Mouse (Mus musculus) lung, embryonic 14.5 days (tissue): Measurements from ENCODE around the gene Prpf18. TPM values are rescaled to one million over a fixed set of nuclear protein-coding genes. Genes with fewer than 3 reads are reported as not detected.
A peak's percentile ranks its signal among the peaks of the same experiment; 100 is the strongest.
"Not testable (repeated sequence)": the region's sequence is repeated elsewhere in the genome, so short reads cannot be mapped to it uniquely, and the experiment has no call there.

Experiments
- ATAC-seq: fragments of 200-750 bp; cut with Nextera tagmentation; 2 replicates; pipeline ENCODE4 v1.8.0; 2017; ENCODE audit warnings: mild to moderate bottlenecking, moderate TSS enrichment, moderate library complexity; ENCODE audit not compliant: insufficient read depth
- DNase-seq: peaks from one replicate; pipeline ENCODE4 v3.0.0-alpha.2; 2015
- H3K27ac ChIP-seq: fragments of 300-500 bp; sonication (generic); 2 replicates; pipeline ENCODE4 v1.5.1; 2014; ENCODE audit warnings: low read depth, mild to moderate bottlenecking, moderate library complexity
- H3K27me3 ChIP-seq: fragments of 300-500 bp; sonication (generic); 2 replicates; pipeline ENCODE4 v1.6.1; 2014; ENCODE audit warnings: low read length, control low read depth; ENCODE audit not compliant: insufficient read depth
- H3K36me3 ChIP-seq: fragments of 300-500 bp; sonication (generic); 2 replicates; pipeline ENCODE4 v1.6.1; 2014; ENCODE audit warnings: control low read depth; ENCODE audit not compliant: insufficient read depth
- H3K4me1 ChIP-seq: fragments of 300-500 bp; sonication (generic); 2 replicates; pipeline ENCODE4 v1.6.1; 2014; ENCODE audit warnings: antibody characterized with exemption, control low read depth; ENCODE audit not compliant: insufficient read depth
- H3K4me2 ChIP-seq: fragments of 300-500 bp; sonication (generic); 2 replicates; pipeline ENCODE4 v1.6.1; 2014; ENCODE audit warnings: mild to moderate bottlenecking
- H3K4me3 ChIP-seq: fragments of 300-500 bp; sonication (generic); 2 replicates; pipeline ENCODE4 v1.5.1; 2014; ENCODE audit warnings: low read depth, low read length
- H3K9ac ChIP-seq: fragments of 300-500 bp; sonication (generic); 2 replicates; pipeline ENCODE4 v1.6.1; 2014
- H3K9me3 ChIP-seq: fragments of 300-500 bp; sonication (generic); 2 replicates; pipeline ENCODE4 v1.6.1; 2016; ENCODE audit warnings: low read depth, low read length, control low read depth
- CTCF ChIP-seq: IDR thresholded peaks from 2 replicates; pipeline ENCODE4 v1.5.1; 2016; ENCODE audit warnings: antibody characterized with exemption, low read depth
- WGBS: fragments of 180-500 bp; shearing (Covaris S2); extraction: QIAGEN DNeasy Blood & Tissue Kit; methylation state at CpG from one replicate; pipeline ENCODE4 v1.1.7; 2014; 5-methylcytosine and 5-hydroxymethylcytosine counted together
- polyA plus RNA-seq: library from polyadenylated mRNA; unstranded; fragments of >200 nt; fragmentation: Nextera tagmentation; extraction: Ambion mirVana; gene quantifications from 2 replicates; pipeline ENCODE4 v1.2.1, GENCODE M21; 2014

Prpf18 gene
- polyA plus RNA-seq, 1 experiment from 2014 or later, result 35.5 TPM

GRCm38 (mm10) chr2:4626911-4627310, 25.0 kb downstream of the Prpf18 start:
- no peak; the same call in 1 of the 2 replicates for ATAC-seq
- peaks cover 31% of the 10 kb centered on the region for H3K36me3 ChIP-seq
- TF ChIP-seq CTCF, result no peak

GRCm38 (mm10) chr2:4621471-4621985, 30.4 kb downstream of the Prpf18 start:
- H3K27ac ChIP-seq, result peak overlapping the region; percentile 72; the same call in 1 of the 2 replicates
- no peaks in the 10 kb centered on the region for H3K9me3 ChIP-seq
- no peak overlapping the region for H3K4me3 ChIP-seq
- peaks cover 17% of the 10 kb centered on the region for H3K36me3 ChIP-seq
- no peak for TF ChIP-seq CTCF
- peak overlapping the region; percentile 16; the same call in 1 of the 2 replicates for H3K9ac ChIP-seq
- no peaks in the 10 kb centered on the region for H3K27me3 ChIP-seq
- DNase-seq, result no peak
- 68% methylated on average over 3 of the region's 3 CpGs for WGBS
- H3K4me2 ChIP-seq, result no peak overlapping the region
- H3K4me1 ChIP-seq, result no peaks in the 10 kb centered on the region
- peak; percentile 11; the same call in 1 of the 2 replicates for ATAC-seq

More at GRCm38 (mm10) chr2:4626911-4627310, 25.0 kb downstream of the Prpf18 start:
- Histone ChIP-seq H3K4me3 (no peak overlapping the region), H3K4me1 (no peaks in the 10 kb centered on the region), H3K27ac (no peak overlapping the region), H3K4me2 (no peak overlapping the region), H3K9me3 (no peaks in the 10 kb centered on the region), H3K9ac (no peak overlapping the region), H3K27me3 (no peaks in the 10 kb centered on the region)
- 64% methylated on average over 3 of the region's 3 CpGs for WGBS
- peak; percentile 25 for DNase-seq

GRCm38 (mm10) chr2:4620640-4621401, 31.1 kb downstream of the Prpf18 start:
- WGBS, result 58% methylated on average over 12 of the region's 12 CpGs
- peak; percentile 60 for ATAC-seq
- H3K4me1 ChIP-seq, result no peaks in the 10 kb centered on the region
- H3K36me3 ChIP-seq, result peaks cover 17% of the 10 kb centered on the region
- no peak for TF ChIP-seq CTCF
- peak overlapping the region; percentile 16; the same call in 1 of the 2 replicates for H3K9ac ChIP-seq
- H3K27me3 ChIP-seq, result no peaks in the 10 kb centered on the region
- no peak overlapping the region for H3K4me2 ChIP-seq
- DNase-seq, result peak; percentile 58
- no peak overlapping the region for H3K4me3 ChIP-seq
- H3K27ac ChIP-seq, result peak overlapping the region; percentile 72
- H3K9me3 ChIP-seq, result no peaks in the 10 kb centered on the region

GRCm38 (mm10) chr2:4619893-4620593, 31.9 kb downstream of the Prpf18 start:
- Histone ChIP-seq H3K9me3 (no peaks in the 10 kb centered on the region), H3K9ac (no peak overlapping the region), H3K27me3 (no peaks in the 10 kb centered on the region), H3K36me3 (peaks cover 17% of the 10 kb centered on the region), H3K27ac (peak overlapping the region; percentile 72; the same call in 1 of the 2 replicates), H3K4me3 (no peak overlapping the region), H3K4me2 (no peak overlapping the region), H3K4me1 (no peaks in the 10 kb centered on the region)
- DNase-seq (no peak), ATAC-seq (0 out of 2 replicates have a peak, but pooled peaks have one; percentile 50)
- 53% methylated on average over 6 of the region's 6 CpGs for WGBS
- no peak for TF ChIP-seq CTCF

DNA sequence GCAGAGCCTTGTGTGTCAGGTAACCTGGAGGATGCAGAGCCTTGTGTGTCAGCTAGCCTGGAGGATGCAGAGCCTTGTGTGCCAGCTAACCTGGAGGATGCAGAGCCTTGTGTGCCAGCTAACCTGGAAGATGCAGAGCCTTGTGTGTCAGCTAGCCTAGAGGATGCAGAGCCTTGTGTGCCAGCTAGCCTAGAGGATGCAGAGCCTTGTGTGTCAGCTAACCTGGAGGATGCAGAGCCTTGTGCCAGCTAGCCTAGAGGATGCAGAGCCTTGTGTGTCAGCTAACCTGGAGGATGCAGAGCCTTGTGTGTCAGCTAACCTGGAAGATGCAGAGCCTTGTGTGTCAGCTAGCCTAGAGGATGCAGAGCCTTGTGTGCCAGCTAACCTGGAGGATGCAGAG, 32.8 kb downstream of the Prpf18 start:
- H3K4me1 ChIP-seq, DNase-seq, H3K4me3 ChIP-seq, H3K4me2 ChIP-seq, H3K27me3 ChIP-seq, H3K9me3 ChIP-seq, ATAC-seq, H3K9ac ChIP-seq, H3K27ac ChIP-seq: not testable (repeated sequence)
- peaks cover 14% of the 10 kb centered on the region for H3K36me3 ChIP-seq

DNA sequence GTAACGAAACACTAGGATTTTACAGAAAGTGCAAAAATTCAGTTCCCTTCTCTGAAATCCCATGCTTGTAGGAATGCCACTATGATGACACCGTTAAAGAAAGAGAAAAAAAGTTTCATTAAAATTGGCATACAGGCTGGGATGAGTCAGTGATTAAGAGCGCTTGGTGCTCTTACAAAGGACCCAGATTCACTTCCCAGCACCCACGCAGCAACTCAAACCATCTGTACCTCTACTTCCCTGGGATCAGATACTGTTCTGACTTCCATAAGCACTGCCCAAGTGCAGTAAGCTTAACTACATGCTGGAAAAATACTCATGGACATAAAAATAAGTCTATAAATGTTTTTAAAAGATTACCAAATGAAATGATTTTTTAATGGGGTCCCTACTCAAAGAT, 34.9 kb downstream of the Prpf18 start:
- no peak for TF ChIP-seq CTCF
- H3K4me2 ChIP-seq, result no peak overlapping the region
- ATAC-seq (no peak), DNase-seq (no peak)
- no peaks in the 10 kb centered on the region for H3K27me3 ChIP-seq
- no peaks in the 10 kb centered on the region for H3K4me1 ChIP-seq
- peaks cover 20% of the 10 kb centered on the region for H3K36me3 ChIP-seq
- no peak overlapping the region for H3K4me3 ChIP-seq
- no peak overlapping the region for H3K9ac ChIP-seq
- no peaks in the 10 kb centered on the region for H3K9me3 ChIP-seq
- H3K27ac ChIP-seq, result no peak overlapping the region
- WGBS, result 90% methylated on average over 4 of the region's 4 CpGs

- peak; percentile 53; the same call in 1 of the 2 replicates for ATAC-seq
- Histone ChIP-seq H3K9me3 (no peaks in the 10 kb centered on the region), H3K9ac (no peak overlapping the region), H3K36me3 (peaks cover 39% of the 10 kb centered on the region), H3K27ac (no peak overlapping the region), H3K4me1 (no peaks in the 10 kb centered on the region), H3K27me3 (no peaks in the 10 kb centered on the region), H3K4me2 (no peak overlapping the region), H3K4me3 (no peak overlapping the region)
- WGBS, result 65% methylated on average over 2 of the region's 2 CpGs
- no peak for TF ChIP-seq CTCF
- no peak for DNase-seq
Observed at GRCm38 (mm10) chr2:4615014-4615546, 36.8 kb downstream of the Prpf18 start.

- peaks cover 46% of the 10 kb centered on the region for H3K36me3 ChIP-seq
- not testable (repeated sequence) for H3K27ac ChIP-seq, H3K9ac ChIP-seq, H3K9me3 ChIP-seq, DNase-seq, H3K4me3 ChIP-seq, H3K27me3 ChIP-seq, H3K4me1 ChIP-seq, H3K4me2 ChIP-seq
- ATAC-seq, result peak; percentile 60; the same call in 1 of the 2 replicates
- WGBS, result 59% methylated on average over 6 of the region's 6 CpGs
Observed at GRCm38 (mm10) chr2:4614276-4614929, 37.5 kb downstream of the Prpf18 start.
